Mouse (Mus musculus) bone marrow, adult 2 months (tissue): ENCODE data around the gene Mthfd2l.

ENCODE experiments used
- CTCF ChIP-seq: fragments of 200-500 bp; IDR thresholded peaks from 2 replicates; pipeline ENCODE4 v1.5.1; 2011; ENCODE audit warnings: low read length, control low read depth; ENCODE audit not compliant: control insufficient read depth, insufficient read depth
- POLR2A ChIP-seq: fragments of 200-500 bp; IDR thresholded peaks from 2 replicates; pipeline ENCODE4 v1.6.1; 2011; ENCODE audit warnings: low read depth, mild to moderate bottlenecking, control low read depth, low read length, borderline replicate concordance; ENCODE audit not compliant: control insufficient read depth

- TF ChIP-seq CTCF (no peak), POLR2A (no peak)
Observed at GRCm38 (mm10) chr5:90987605-90988004, 56.7 kb downstream of the Mthfd2l start.
